Mouse (Mus musculus) bone marrow macrophage, adult 2 months (primary cell): ENCODE data around the gene Txndc11. TPM values are rescaled to one million over a fixed set of nuclear protein-coding genes. Genes with fewer than 3 reads are reported as not detected.

Source experiments
- H3K27ac ChIP-seq: 2 replicates; pipeline ENCODE4 v1.5.1; 2012; ENCODE audit warnings: low read depth, low read length; ENCODE audit not compliant: insufficient read depth
- H3K4me1 ChIP-seq: 2 replicates; pipeline ENCODE4 v1.6.1; 2012; ENCODE audit warnings: low read length; ENCODE audit not compliant: control insufficient read depth, insufficient read depth
- H3K4me3 ChIP-seq: 2 replicates; pipeline ENCODE4 v1.5.1; 2012; ENCODE audit warnings: mild to moderate bottlenecking, low read length, moderate library complexity; ENCODE audit not compliant: insufficient read depth
- CTCF ChIP-seq: IDR thresholded peaks from 2 replicates; pipeline ENCODE4 v1.5.1; 2012; ENCODE audit warnings: low read depth, mild to moderate bottlenecking, low read length, moderate library complexity
- POLR2A ChIP-seq: IDR thresholded peaks from 2 replicates; pipeline ENCODE4 v1.6.1; 2012; ENCODE audit warnings: mild to moderate bottlenecking, low read depth, low read length, borderline replicate concordance
- polyA plus RNA-seq: library from polyadenylated mRNA; stranded (reverse); fragments of >200 nt; gene quantifications from 2 replicates; pipeline ENCODE4 v1.2.4, GENCODE M21; 2012; ENCODE audit not compliant: missing spikeins, insufficient read depth, insufficient read length

Txndc11 gene
- polyA plus RNA-seq, 1 experiment, result 15.5 TPM

- Histone ChIP-seq H3K27ac (no peak overlapping the region), H3K4me3 (no peak overlapping the region), H3K4me1 (peaks cover 4% of the 10 kb centered on the region)
- TF ChIP-seq POLR2A (no peak), CTCF (no peak)
Observed at GRCm38 (mm10) chr16:11109198-11109740, 25.2 kb downstream of the Txndc11 start.

- Histone ChIP-seq H3K4me3 (no peak overlapping the region), H3K27ac (no peak overlapping the region), H3K4me1 (peaks cover 4% of the 10 kb centered on the region)
- TF ChIP-seq CTCF, result no peak
- TF ChIP-seq POLR2A, result no peak
Observed at GRCm38 (mm10) chr16:11104905-11105304, 29.5 kb downstream of the Txndc11 start.

GRCm38 (mm10) chr16:11097301-11097700, 37.1 kb downstream of the Txndc11 start:
- Histone ChIP-seq H3K4me1 (peaks cover 9% of the 10 kb centered on the region), H3K27ac (no peak overlapping the region), H3K4me3 (no peak overlapping the region)
- TF ChIP-seq CTCF, result no peak
- no peak for TF ChIP-seq POLR2A

GRCm38 (mm10) chr16:11093717-11094386, 40.6 kb downstream of the Txndc11 start:
- TF ChIP-seq POLR2A (no peak), CTCF (no peak)
- H3K4me3 ChIP-seq, result no peak overlapping the region
- peaks cover 33% of the 10 kb centered on the region for H3K4me1 ChIP-seq
- H3K27ac ChIP-seq, result no peak overlapping the region

- Histone ChIP-seq H3K4me1 (peaks cover 33% of the 10 kb centered on the region), H3K4me3 (no peak overlapping the region), H3K27ac (peak overlapping the region; percentile 25; the same call in 1 of the 2 replicates)
- TF ChIP-seq POLR2A, result no peak
- no peak for TF ChIP-seq CTCF
Observed at GRCm38 (mm10) chr16:11092523-11092922, 41.9 kb downstream of the Txndc11 start.

- H3K4me3 ChIP-seq, result no peak overlapping the region
- no peak for TF ChIP-seq POLR2A
- no peak for TF ChIP-seq CTCF
- peaks cover 33% of the 10 kb centered on the region for H3K4me1 ChIP-seq
- H3K27ac ChIP-seq, result peak overlapping the region; percentile 25
Observed at GRCm38 (mm10) chr16:11092061-11092460, 42.4 kb downstream of the Txndc11 start.

GRCm38 (mm10) chr16:11090836-11091570, 43.4 kb downstream of the Txndc11 start:
- peaks cover 33% of the 10 kb centered on the region for H3K4me1 ChIP-seq
- H3K4me3 ChIP-seq, result no peak overlapping the region
- no peak for TF ChIP-seq POLR2A
- no peak overlapping the region for H3K27ac ChIP-seq

GRCm38 (mm10) chr16:11086856-11087588, 47.4 kb downstream of the Txndc11 start:
- TF ChIP-seq CTCF (no peak), POLR2A (no peak)
- Histone ChIP-seq H3K4me1 (peaks cover 30% of the 10 kb centered on the region), H3K4me3 (no peak overlapping the region), H3K27ac (no peak overlapping the region)

- H3K4me1 ChIP-seq, result peaks cover 25% of the 10 kb centered on the region
- H3K4me3 ChIP-seq, result no peak overlapping the region
- no peak overlapping the region for H3K27ac ChIP-seq
- TF ChIP-seq POLR2A (no peak), CTCF (no peak)
Observed at GRCm38 (mm10) chr16:11086299-11086698, 48.2 kb downstream of the Txndc11 start.
